Mouse (Mus musculus) MEL (cell line): Measurements from ENCODE around the gene Gm26897. TPM values are rescaled to one million over a fixed set of nuclear protein-coding genes. Genes with fewer than 3 reads are reported as not detected.

Experiments
- DNase-seq: peaks from one replicate; pipeline ENCODE4 v3.0.0; 2011; ENCODE audit warnings: low read depth, low spot score
- H3K27ac ChIP-seq: 2 replicates; pipeline ENCODE4 v1.5.1; 2012; ENCODE audit warnings: low read depth, mild to moderate bottlenecking, control low read depth, low read length, moderate library complexity; ENCODE audit not compliant: control insufficient read depth
- H3K27me3 ChIP-seq, 2 experiments: fragments of 150-350 bp in 1 of 2; sonication (generic) in 1 of 2; 2 replicates each; pipeline ENCODE4 v1.6.1; 2012; ENCODE audit warnings: low read length in 2 of 2, mild to moderate bottlenecking in 2 of 2, improper control_type of control experiment in 1 of 2, moderate library complexity in 1 of 2; ENCODE audit not compliant: insufficient read depth in 2 of 2, control insufficient read depth in 1 of 2
- H3K36me3 ChIP-seq, 2 experiments: 2 replicates each; pipeline ENCODE4 v1.6.1; 2012 to 2014; ENCODE audit warnings: low read length in 2 of 2, improper control_type of control experiment in 1 of 2, inconsistent platforms in 1 of 2, mild to moderate bottlenecking in 1 of 2; ENCODE audit not compliant: insufficient read depth in 2 of 2, control insufficient read depth in 1 of 2
- H3K4me1 ChIP-seq, 2 experiments: fragments of 150-350 bp in 1 of 2; sonication (generic) in 1 of 2; 2 replicates each; pipeline ENCODE4 v1.6.1; 2012; ENCODE audit warnings: low read length in 2 of 2, improper control_type of control experiment in 1 of 2, mild to moderate bottlenecking in 1 of 2; ENCODE audit not compliant: insufficient read depth in 2 of 2, control insufficient read depth in 1 of 2
- H3K4me3 ChIP-seq, 2 experiments: fragments of 150-350 bp in 1 of 2; sonication (generic) in 1 of 2; 2 replicates each; pipeline ENCODE4 v1.5.1; 2012; ENCODE audit warnings: low read depth in 2 of 2, low read length in 2 of 2, mild to moderate bottlenecking in 2 of 2, moderate library complexity in 2 of 2, control low read depth in 1 of 2, improper control_type of control experiment in 1 of 2; ENCODE audit not compliant: control insufficient read depth in 1 of 2, insufficient read depth in 1 of 2
- H3K79me2 ChIP-seq: 2 replicates; pipeline ENCODE4 v1.6.1; 2012; ENCODE audit warnings: mild to moderate bottlenecking, low read length, moderate library complexity; ENCODE audit not compliant: control insufficient read depth, poor library complexity, insufficient read depth
- H3K9ac ChIP-seq: 2 replicates; pipeline ENCODE4 v1.6.1; 2012; ENCODE audit warnings: low read depth, mild to moderate bottlenecking, control low read depth, low read length, moderate library complexity; ENCODE audit not compliant: control insufficient read depth, poor library complexity, severe bottlenecking
- H3K9me3 ChIP-seq: fragments of 150-350 bp; sonication (generic); replicated peaks from 2 replicates; pipeline ENCODE4 v1.6.1; 2012; ENCODE audit warnings: mild to moderate bottlenecking, low read length, improper control_type of control experiment, moderate library complexity; ENCODE audit not compliant: insufficient read depth
- CHD2 ChIP-seq: IDR thresholded peaks from 2 replicates; pipeline ENCODE4 v1.6.1; 2011; ENCODE audit warnings: low read length, improper control_type of control experiment
- EP300 ChIP-seq, 2 experiments: IDR thresholded peaks; 2 replicates each; pipeline ENCODE4 v1.6.1; 2011; ENCODE audit warnings: improper control_type of control experiment in 2 of 2, low read length in 2 of 2, low read depth in 1 of 2, mild to moderate bottlenecking in 1 of 2
- GABPA ChIP-seq: IDR thresholded peaks from 2 replicates; pipeline ENCODE4 v1.6.1; 2012; ENCODE audit warnings: low read depth, mild to moderate bottlenecking, inconsistent platforms, low read length, improper control_type of control experiment, moderate library complexity
- GATA1 ChIP-seq: IDR thresholded peaks from 2 replicates; pipeline ENCODE4 v1.6.1; 2011; ENCODE audit warnings: low read depth, low read length, improper control_type of control experiment
- HCFC1 ChIP-seq: IDR thresholded peaks from 2 replicates; pipeline ENCODE4 v1.6.1; 2012; ENCODE audit warnings: low read depth, mild to moderate bottlenecking, inconsistent platforms, low read length, improper control_type of control experiment, moderate library complexity
- MAFK ChIP-seq: IDR thresholded peaks from 2 replicates; pipeline ENCODE4 v1.6.1; 2011; ENCODE audit warnings: low read depth, mild to moderate bottlenecking, low read length, improper control_type of control experiment, borderline replicate concordance
- MXI1 ChIP-seq: IDR thresholded peaks from 2 replicates; pipeline ENCODE4 v1.6.1; 2011; ENCODE audit warnings: mild to moderate bottlenecking, low read depth, low read length, improper control_type of control experiment
- MYB ChIP-seq: IDR thresholded peaks from 2 replicates; pipeline ENCODE4 v1.6.1; 2011; ENCODE audit warnings: mild to moderate bottlenecking, low read depth, low read length, improper control_type of control experiment
- MYC ChIP-seq: IDR thresholded peaks from 2 replicates; pipeline ENCODE4 v1.6.1; 2011; ENCODE audit warnings: low read depth, mild to moderate bottlenecking, low read length, improper control_type of control experiment, moderate library complexity
- NRF1 ChIP-seq: IDR thresholded peaks from 2 replicates; pipeline ENCODE4 v1.6.1; 2014; ENCODE audit warnings: low read depth, mild to moderate bottlenecking, inconsistent platforms, low read length, improper control_type of control experiment, moderate library complexity; ENCODE audit not compliant: poor library complexity, insufficient read depth, severe bottlenecking
- RAD21 ChIP-seq: IDR thresholded peaks from 2 replicates; pipeline ENCODE4 v1.6.1; 2011; ENCODE audit warnings: mild to moderate bottlenecking, low read depth, low read length, improper control_type of control experiment
- UBTF ChIP-seq: IDR thresholded peaks from 2 replicates; pipeline ENCODE4 v1.6.1; 2012; ENCODE audit warnings: low read depth, mild to moderate bottlenecking, inconsistent platforms, low read length, improper control_type of control experiment, moderate library complexity, borderline replicate concordance; ENCODE audit not compliant: insufficient read depth
- USF2 ChIP-seq, 2 experiments: IDR thresholded peaks; 2 replicates each; pipeline ENCODE4 v1.6.1; 2011 to 2012; ENCODE audit warnings: improper control_type of control experiment in 2 of 2, low read length in 2 of 2, borderline replicate concordance in 1 of 2, inconsistent platforms in 1 of 2, low read depth in 1 of 2, mild to moderate bottlenecking in 1 of 2; ENCODE audit not compliant: insufficient read depth in 1 of 2
- ZKSCAN1 ChIP-seq: IDR thresholded peaks from 2 replicates; pipeline ENCODE4 v1.6.1; 2012; ENCODE audit warnings: low read depth, mild to moderate bottlenecking, inconsistent platforms, low read length, improper control_type of control experiment, moderate library complexity
- ZNF384 ChIP-seq: IDR thresholded peaks from 2 replicates; pipeline ENCODE4 v1.6.1; 2012; ENCODE audit warnings: low read depth, mild to moderate bottlenecking, inconsistent platforms, low read length, improper control_type of control experiment
- polyA plus RNA-seq, 2 experiments: library from polyadenylated mRNA; stranded (reverse) in 1 of 2; unstranded in 1 of 2; fragments of >175 nt in 1 of 2; fragments of >200 nt in 1 of 2; gene quantifications; 2 replicates each; pipeline versions ENCODE4 v1.2.1 to v1.2.4; 2012; ENCODE audit warnings: low replicate concordance in 2 of 2, low read depth in 1 of 2; ENCODE audit not compliant: insufficient read length in 2 of 2, insufficient read depth in 1 of 2, missing spikeins in 1 of 2
- total RNA-seq: library from RNA; depleted of rRNA; stranded (reverse); fragments of 300-350 nt; gene quantifications from 2 replicates; pipeline ENCODE4 v1.2.3, GENCODE M21; 2012

Gm26897 gene
- total and polyA plus RNA-seq, 3 experiments: not detected

DNA sequence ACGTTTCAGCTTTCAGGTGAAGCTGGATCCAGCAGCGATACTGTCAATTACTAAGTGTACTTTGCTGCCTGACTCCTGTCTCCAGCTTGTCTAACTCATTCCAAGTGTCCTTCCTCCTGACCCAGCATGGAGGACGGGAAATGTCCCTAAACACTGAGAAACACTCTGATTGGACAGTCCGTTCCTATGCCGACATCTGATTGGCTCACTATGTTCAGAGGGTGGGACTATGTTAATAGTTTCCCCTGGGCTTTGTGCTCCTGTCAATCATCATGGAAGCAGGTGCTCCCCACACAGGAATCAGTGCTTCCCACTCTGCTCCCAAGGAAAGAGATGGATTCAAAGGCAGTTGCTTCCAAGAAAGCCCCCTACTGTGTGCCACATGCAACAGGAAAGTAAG is 21.6 kb downstream of the Gm26897 start:
- Histone ChIP-seq H3K4me3 (no peak overlapping the region), H3K9ac (no peak overlapping the region), H3K4me1 (no peaks in the 10 kb centered on the region), H3K27me3 (no peaks in the 10 kb centered on the region)
- DNase-seq: no peak
- no peak for TF ChIP-seq ZNF384
- no peak for TF ChIP-seq MXI1
- no peak for TF ChIP-seq MYC
- no peak for TF ChIP-seq NRF1
- TF ChIP-seq, all 39 proteins: peak for 0
- no peak overlapping the region for H3K27ac ChIP-seq
- no peaks in the 10 kb centered on the region for H3K79me2 ChIP-seq
- H3K9me3 ChIP-seq: no peaks in the 10 kb centered on the region
- H3K36me3 ChIP-seq: no peaks in the 10 kb centered on the region

DNA sequence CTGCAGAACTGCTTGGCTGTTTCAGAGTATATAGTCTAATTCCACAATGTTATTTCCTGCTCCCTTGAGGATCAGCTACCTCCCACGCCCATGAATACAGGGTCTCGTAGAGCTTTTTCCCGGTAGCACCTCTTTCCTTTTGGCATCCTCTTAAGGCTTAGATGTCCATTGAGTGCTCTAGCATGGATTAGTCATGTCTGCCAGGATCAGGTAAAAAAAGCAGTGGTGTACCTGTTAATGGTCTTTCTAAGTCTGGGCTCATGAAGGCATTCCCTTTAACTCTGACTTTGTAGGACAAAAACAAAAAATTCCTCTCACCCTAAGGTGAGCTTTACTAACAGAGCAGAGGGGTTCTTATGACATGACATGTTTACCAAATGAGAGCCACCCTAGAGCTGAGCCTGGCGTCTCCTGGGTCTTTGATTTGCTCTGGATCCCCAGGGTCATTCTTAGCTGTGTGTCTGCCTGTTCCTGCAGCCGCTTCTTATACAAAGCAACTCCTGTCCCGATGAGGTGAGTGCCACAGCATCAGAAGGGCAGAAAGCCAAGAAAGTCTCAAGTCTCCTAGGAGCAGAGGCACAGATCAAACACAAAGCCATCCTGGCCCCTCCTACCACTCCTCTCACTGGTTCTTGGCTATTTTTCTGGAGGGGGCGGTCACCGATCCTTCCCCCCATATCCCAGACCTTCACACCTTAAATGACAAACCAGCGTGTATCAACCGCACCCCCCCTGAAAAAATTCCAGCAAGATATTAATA is 27.2 kb downstream of the Gm26897 start:
- H3K9me3 ChIP-seq: no peaks in the 10 kb centered on the region

DNA sequence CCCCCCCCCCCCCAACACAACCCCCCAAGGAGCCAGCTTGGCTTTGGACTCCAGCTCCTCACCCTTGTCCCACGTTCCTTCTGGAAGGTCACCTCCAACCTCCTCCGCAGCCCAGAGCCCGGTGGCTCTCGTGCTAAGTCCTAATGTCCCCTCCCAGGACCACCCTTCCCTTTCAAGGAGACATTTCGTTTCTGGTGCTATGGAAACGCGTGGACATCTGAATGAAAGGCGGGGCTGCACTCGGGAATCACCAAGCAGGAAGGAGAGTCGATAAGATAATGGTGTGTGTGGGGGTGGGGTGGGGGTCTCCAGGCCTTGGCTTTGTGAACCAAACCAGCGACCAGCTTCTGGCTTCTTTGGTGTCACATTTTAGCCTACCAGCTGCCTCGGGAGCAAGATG is 27.9 kb downstream of the Gm26897 start:
- Histone ChIP-seq H3K27ac (no peak overlapping the region), H3K27me3 (no peaks in the 10 kb centered on the region)
- TF ChIP-seq CHD2 (no peak), MYB (no peak), MAFK (no peak), RAD21 (no peak), GATA1 (no peak), MYC (no peak), HCFC1 (no peak), ZNF384 (no peak), EP300 (IDR thresholded peaks at IDR 0.05; ENCODE audit: low read depth in 1 of 2, low read length in 2 of 2) (no peak), USF2 (IDR thresholded peaks at IDR 0.05; ENCODE audit: borderline replicate concordance in 1 of 2, insufficient read depth in 1 of 2, low read depth in 1 of 2, low read length in 2 of 2) (no peak), ZKSCAN1 (no peak), UBTF (no peak), GABPA (no peak)
- TF ChIP-seq, all 39 proteins: peak for 0
- Histone ChIP-seq H3K9ac (no peak overlapping the region), H3K79me2 (no peaks in the 10 kb centered on the region), H3K9me3 (no peaks in the 10 kb centered on the region), H3K36me3 (no peaks in the 10 kb centered on the region), H3K4me3 (no peak overlapping the region), H3K4me1 (no peaks in the 10 kb centered on the region)
- DNase-seq: no peak

More for the DNA sequence above, 27.2 kb downstream of the Gm26897 start:
- no peak for DNase-seq
- Histone ChIP-seq H3K9ac (no peak overlapping the region), H3K27ac (no peak overlapping the region), H3K4me1 (no peaks in the 10 kb centered on the region), H3K27me3 (no peaks in the 10 kb centered on the region), H3K79me2 (no peaks in the 10 kb centered on the region), H3K4me3 (no peak overlapping the region), H3K36me3 (no peaks in the 10 kb centered on the region)
- no peak for TF ChIP-seq GABPA
